Mouse (Mus musculus) neural tube, embryonic 12.5 days (tissue): ENCODE measurements around the gene Noa1. TPM values are rescaled to one million over a fixed set of nuclear protein-coding genes. Genes with fewer than 3 reads are reported as not detected.

Experiments used
- ATAC-seq: fragments of 200-750 bp; cut with Nextera tagmentation; 2 replicates; pipeline ENCODE4 v1.8.0; 2017; ENCODE audit warnings: low read depth, mild to moderate bottlenecking, moderate TSS enrichment, moderate library complexity; ENCODE audit not compliant: low FRiP score
- H3K27ac ChIP-seq: fragments of 300-500 bp; sonication (generic); 2 replicates; pipeline ENCODE4 v1.5.1; 2016
- H3K27me3 ChIP-seq: fragments of 300-500 bp; sonication (generic); replicated peaks from 2 replicates; pipeline ENCODE4 v1.6.1; 2016; ENCODE audit warnings: mild to moderate bottlenecking
- H3K36me3 ChIP-seq: fragments of 300-500 bp; sonication (generic); 2 replicates; pipeline ENCODE4 v1.6.1; 2016; ENCODE audit warnings: mild to moderate bottlenecking
- H3K4me1 ChIP-seq: fragments of 300-500 bp; sonication (generic); 2 replicates; pipeline ENCODE4 v1.6.1; 2016
- H3K4me2 ChIP-seq: fragments of 300-500 bp; sonication (generic); replicated peaks from 2 replicates; pipeline ENCODE4 v1.6.1; 2016; ENCODE audit warnings: mild to moderate bottlenecking
- H3K4me3 ChIP-seq: fragments of 300-500 bp; sonication (generic); 2 replicates; pipeline ENCODE4 v1.5.1; 2016
- H3K9ac ChIP-seq: fragments of 300-500 bp; sonication (generic); 2 replicates; pipeline ENCODE4 v1.6.1; 2016; ENCODE audit warnings: mild to moderate bottlenecking
- H3K9me3 ChIP-seq: fragments of 300-500 bp; sonication (generic); 2 replicates; pipeline ENCODE4 v1.6.1; 2016; ENCODE audit warnings: mild to moderate bottlenecking
- WGBS: fragments of 180-500 bp; shearing (Covaris S2); methylation state at CpG from one replicate; pipeline ENCODE4 v1.1.7; 2016; 5-methylcytosine and 5-hydroxymethylcytosine counted together
- polyA plus RNA-seq: library from polyadenylated mRNA; unstranded; fragments of >200 nt; fragmentation: Nextera tagmentation; extraction: Ambion mirVana; gene quantifications from 2 replicates; pipeline ENCODE4 v1.2.1, GENCODE M21; 2016

The Noa1 gene
- polyA plus RNA-seq, 1 experiment from 2014 or later, result 38.6 TPM

GRCm38 (mm10) chr5:77314986-77315385, 5.1 kb upstream of the Noa1 start:
- peaks cover 51% of the 10 kb centered on the region for H3K36me3 ChIP-seq
- peaks cover 9% of the 10 kb centered on the region for H3K4me1 ChIP-seq
- no peaks in the 10 kb centered on the region for H3K9me3 ChIP-seq
- H3K27me3 ChIP-seq, result no peaks in the 10 kb centered on the region
- H3K9ac ChIP-seq, result no peak overlapping the region
- no peak overlapping the region for H3K4me2 ChIP-seq
- no peak for ATAC-seq
- no peak overlapping the region for H3K27ac ChIP-seq
- WGBS, result 93% methylated on average over 6 of the region's 6 CpGs
- H3K4me3 ChIP-seq, result no peak overlapping the region

GRCm38 (mm10) chr5:77314206-77314605, 4.3 kb upstream of the Noa1 start:
- H3K36me3 ChIP-seq, result peaks cover 47% of the 10 kb centered on the region
- H3K4me1 ChIP-seq, result peaks cover 9% of the 10 kb centered on the region
- ATAC-seq, result no peak
- no peak overlapping the region for H3K27ac ChIP-seq
- H3K9ac ChIP-seq, result no peak overlapping the region
- H3K4me2 ChIP-seq, result no peak overlapping the region
- H3K4me3 ChIP-seq, result no peak overlapping the region
- 93% methylated on average over 4 of the region's 4 CpGs for WGBS
- no peaks in the 10 kb centered on the region for H3K27me3 ChIP-seq
- H3K9me3 ChIP-seq, result no peaks in the 10 kb centered on the region

DNA sequence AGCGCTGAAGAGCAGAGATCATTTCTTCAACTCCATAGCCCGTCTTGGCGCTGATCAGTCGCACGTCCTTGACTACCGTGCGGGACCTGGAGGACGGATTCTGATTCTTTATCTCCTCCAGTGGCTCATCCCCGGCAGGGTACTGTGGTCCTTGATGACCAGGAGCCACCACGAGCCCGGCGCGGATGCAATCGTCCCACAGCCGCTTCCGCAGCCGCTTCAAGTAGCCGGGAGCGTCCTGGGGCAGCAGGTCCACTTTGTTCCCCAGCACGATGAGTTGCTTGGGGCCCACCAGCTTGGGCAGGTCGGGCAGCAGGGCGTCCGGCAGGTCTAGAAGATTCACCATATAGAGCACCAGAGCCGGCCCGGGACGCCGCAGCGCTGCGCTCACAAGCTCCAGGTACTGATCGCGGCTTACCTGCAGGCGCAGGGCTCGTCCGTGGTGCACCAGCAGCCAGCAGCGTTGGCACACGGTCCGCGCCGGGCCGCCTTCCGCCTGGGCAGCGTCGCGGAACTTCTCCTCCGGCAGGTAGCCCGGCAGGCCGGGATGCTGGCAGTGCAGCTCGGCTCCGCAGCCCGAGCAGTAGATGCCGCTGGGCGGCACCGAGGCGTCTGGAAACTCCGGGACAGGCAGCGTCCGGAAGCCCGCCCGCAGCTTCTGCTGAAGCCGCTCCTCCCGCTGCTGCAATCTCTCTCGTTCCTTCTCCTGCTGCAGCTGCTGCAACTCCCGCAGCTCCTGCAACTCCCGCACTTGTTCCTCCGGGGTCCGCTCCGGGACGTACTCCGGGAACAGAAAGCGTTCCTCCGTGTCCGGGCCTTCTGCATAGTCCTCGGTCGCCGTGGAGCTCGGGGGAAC, 605 bp downstream of the Noa1 start:
- peak overlapping the region; percentile 98 for H3K4me2 ChIP-seq
- peaks cover 24% of the 10 kb centered on the region for H3K4me1 ChIP-seq
- no peaks in the 10 kb centered on the region for H3K9me3 ChIP-seq
- peak overlapping the region; percentile 85 for H3K9ac ChIP-seq
- WGBS, result under 1% methylated on average over 76 of the region's 76 CpGs
- H3K4me3 ChIP-seq, result peak overlapping the region; percentile 90
- peaks cover 31% of the 10 kb centered on the region for H3K36me3 ChIP-seq
- H3K27me3 ChIP-seq, result no peaks in the 10 kb centered on the region
- H3K27ac ChIP-seq, result no peak overlapping the region; the same call in 1 of the 2 replicates
- ATAC-seq, result peak; percentile 39

- peak overlapping the region; percentile 98 for H3K4me2 ChIP-seq
- peaks cover 26% of the 10 kb centered on the region for H3K36me3 ChIP-seq
- peaks cover 24% of the 10 kb centered on the region for H3K4me1 ChIP-seq
- 84% methylated on average over 5 of the region's 5 CpGs for WGBS
- no peaks in the 10 kb centered on the region for H3K9me3 ChIP-seq
- H3K4me3 ChIP-seq, result peak overlapping the region; percentile 90; the same call in 1 of the 2 replicates
- ATAC-seq, result no peak
- H3K9ac ChIP-seq, result peak overlapping the region; percentile 85; the same call in 1 of the 2 replicates
- no peak overlapping the region for H3K27ac ChIP-seq
- H3K27me3 ChIP-seq, result no peaks in the 10 kb centered on the region
These were observed 1.9 kb downstream of the Noa1 start for GRCm38 (mm10) chr5:77307821-77308553.

DNA sequence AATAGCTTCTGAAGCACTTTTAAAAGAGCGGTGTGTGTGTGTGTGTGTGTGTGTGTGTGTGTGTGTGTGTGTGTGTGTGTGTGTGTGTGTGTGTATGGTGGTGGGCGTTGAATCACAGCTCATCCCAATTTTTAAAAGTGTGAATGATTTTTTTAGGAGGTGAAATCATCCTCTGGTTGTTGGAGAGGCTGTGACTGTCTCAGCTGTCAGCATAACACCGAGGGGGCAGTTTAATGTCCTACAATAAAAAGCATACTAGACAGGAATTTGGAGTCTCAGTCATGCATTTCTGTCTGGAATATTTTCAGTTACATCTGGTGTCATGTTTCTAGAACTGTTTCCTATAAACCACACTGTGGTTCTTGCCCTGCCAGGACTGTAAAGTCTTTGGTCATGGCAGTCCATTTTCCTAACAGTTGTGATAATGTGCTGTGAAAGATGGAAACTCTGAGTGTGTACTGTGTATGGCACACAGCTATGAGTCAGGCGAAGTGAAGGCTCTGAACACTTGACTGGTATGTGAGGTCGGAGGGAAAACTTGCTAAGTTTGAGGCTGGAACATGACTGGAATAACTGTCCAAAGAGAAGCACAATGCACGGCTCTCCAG, 8.5 kb downstream of the Noa1 start:
- H3K27me3 ChIP-seq, result no peaks in the 10 kb centered on the region
- peaks cover 51% of the 10 kb centered on the region for H3K36me3 ChIP-seq
- no peak overlapping the region for H3K27ac ChIP-seq
- ATAC-seq, result no peak
- H3K4me2 ChIP-seq, result no peak overlapping the region
- 91% methylated on average over 6 of the region's 6 CpGs for WGBS
- no peaks in the 10 kb centered on the region for H3K9me3 ChIP-seq
- H3K4me1 ChIP-seq, result no peaks in the 10 kb centered on the region
- H3K9ac ChIP-seq, result no peak overlapping the region
- H3K4me3 ChIP-seq, result no peak overlapping the region

- H3K27ac ChIP-seq, result no peak overlapping the region
- H3K4me1 ChIP-seq, result no peaks in the 10 kb centered on the region
- H3K27me3 ChIP-seq, result no peaks in the 10 kb centered on the region
- peaks cover 53% of the 10 kb centered on the region for H3K36me3 ChIP-seq
- H3K4me3 ChIP-seq, result no peak overlapping the region
- WGBS, result 89% methylated on average over 2 of the region's 2 CpGs
- H3K4me2 ChIP-seq, result no peak overlapping the region
- no peaks in the 10 kb centered on the region for H3K9me3 ChIP-seq
- H3K9ac ChIP-seq, result no peak overlapping the region
- no peak for ATAC-seq
These were observed 10.4 kb downstream of the Noa1 start for GRCm38 (mm10) chr5:77299486-77299885.

GRCm38 (mm10) chr5:77292803-77293522, 16.9 kb downstream of the Noa1 start:
- no peak overlapping the region for H3K4me3 ChIP-seq
- H3K27me3 ChIP-seq, result no peaks in the 10 kb centered on the region
- ATAC-seq, result no peak
- H3K9ac ChIP-seq, result no peak overlapping the region
- 92% methylated on average over 7 of the region's 7 CpGs for WGBS
- H3K36me3 ChIP-seq, result peaks cover 81% of the 10 kb centered on the region
- no peak overlapping the region for H3K4me2 ChIP-seq
- no peaks in the 10 kb centered on the region for H3K9me3 ChIP-seq
- no peaks in the 10 kb centered on the region for H3K4me1 ChIP-seq
- no peak overlapping the region for H3K27ac ChIP-seq

DNA sequence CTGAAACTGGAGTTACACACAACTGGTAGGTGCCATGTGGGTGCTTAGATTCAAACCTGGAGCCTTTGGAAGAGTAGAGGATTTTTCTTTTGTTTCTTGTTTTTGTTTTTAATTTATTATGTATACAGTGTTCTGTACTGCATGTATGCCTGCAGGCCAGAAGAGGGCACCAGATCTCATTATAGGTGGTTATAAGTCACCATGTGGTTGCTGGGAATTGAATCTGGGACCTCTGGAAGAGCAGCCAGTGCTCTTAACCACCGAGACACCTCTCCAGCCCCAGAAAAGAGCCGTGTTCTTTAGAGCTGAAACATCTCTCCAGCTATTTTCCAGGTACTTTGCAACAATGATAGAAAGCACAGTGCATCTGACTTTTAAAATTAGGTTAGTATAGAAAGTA, 19.3 kb downstream of the Noa1 start:
- Histone ChIP-seq H3K9ac (no peak overlapping the region), H3K27me3 (no peaks in the 10 kb centered on the region), H3K36me3 (peaks cover 74% of the 10 kb centered on the region), H3K9me3 (no peaks in the 10 kb centered on the region), H3K4me2 (no peak overlapping the region), H3K27ac (no peak overlapping the region), H3K4me3 (no peak overlapping the region), H3K4me1 (no peaks in the 10 kb centered on the region)
- no peak for ATAC-seq
- 93% methylated on average over 2 of the region's 2 CpGs for WGBS

- 91% methylated on average over 8 of the region's 8 CpGs for WGBS
- no peaks in the 10 kb centered on the region for H3K9me3 ChIP-seq
- no peak for ATAC-seq
- no peak overlapping the region for H3K27ac ChIP-seq
- H3K9ac ChIP-seq, result no peak overlapping the region
- peaks cover 65% of the 10 kb centered on the region for H3K36me3 ChIP-seq
- no peaks in the 10 kb centered on the region for H3K27me3 ChIP-seq
- no peak overlapping the region for H3K4me2 ChIP-seq
- no peaks in the 10 kb centered on the region for H3K4me1 ChIP-seq
- no peak overlapping the region for H3K4me3 ChIP-seq
These were observed 20.2 kb downstream of the Noa1 start for GRCm38 (mm10) chr5:77289686-77290085.

DNA sequence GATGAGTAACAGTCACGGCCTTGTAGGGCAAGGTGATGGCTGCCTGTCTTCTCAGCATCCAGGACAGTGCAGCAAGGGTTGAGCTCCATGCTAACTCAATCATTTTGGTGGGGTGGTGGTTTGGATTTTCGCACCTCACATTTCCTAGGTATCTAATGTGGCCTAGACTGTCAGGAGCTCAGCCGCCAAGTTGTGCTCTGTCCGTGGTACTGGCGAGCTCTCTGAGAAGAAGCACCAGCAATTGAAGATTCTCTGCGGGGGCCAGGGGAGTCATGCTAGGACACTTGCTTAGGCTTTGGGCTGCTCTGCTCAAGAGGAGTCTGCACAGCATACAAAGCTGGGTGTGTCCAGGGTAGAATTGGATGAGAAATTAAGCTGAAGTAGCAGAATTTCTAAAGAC, 22.0 kb downstream of the Noa1 start:
- peaks cover 60% of the 10 kb centered on the region for H3K36me3 ChIP-seq
- 82% methylated on average over 6 of the region's 6 CpGs for WGBS

DNA sequence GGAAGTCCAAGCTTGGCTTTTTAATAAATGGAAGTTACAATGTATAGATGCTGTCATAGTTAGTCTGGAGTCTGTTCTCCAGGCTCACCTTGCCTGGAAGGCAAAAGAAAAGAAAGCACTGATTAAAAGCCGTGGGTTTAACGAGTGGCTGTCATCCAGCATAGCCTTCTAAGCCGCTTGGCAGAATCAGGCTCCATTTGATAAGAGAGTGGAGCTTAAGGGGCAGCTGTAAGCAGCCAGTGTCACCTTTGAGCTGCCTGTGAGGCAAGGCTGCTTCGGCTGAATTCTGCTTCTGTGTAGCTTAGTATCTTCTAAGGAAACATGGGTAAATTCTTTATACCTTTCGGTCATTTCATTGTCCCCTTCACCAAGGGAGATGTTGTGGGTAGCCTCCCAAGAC, 23.0 kb downstream of the Noa1 start:
- Histone ChIP-seq H3K27ac (no peak overlapping the region), H3K27me3 (no peaks in the 10 kb centered on the region), H3K4me3 (no peak overlapping the region), H3K9ac (no peak overlapping the region), H3K4me2 (no peak overlapping the region), H3K4me1 (no peaks in the 10 kb centered on the region), H3K9me3 (no peaks in the 10 kb centered on the region), H3K36me3 (peaks cover 61% of the 10 kb centered on the region)
- no peak for ATAC-seq
- 93% methylated on average over 5 of the region's 5 CpGs for WGBS

More for the DNA sequence above, 22.0 kb downstream of the Noa1 start:
- H3K27me3 ChIP-seq, result no peaks in the 10 kb centered on the region
- no peak overlapping the region for H3K27ac ChIP-seq
- no peak overlapping the region for H3K4me3 ChIP-seq
- ATAC-seq, result no peak
- no peak overlapping the region for H3K4me2 ChIP-seq
- no peak overlapping the region for H3K9ac ChIP-seq
- no peaks in the 10 kb centered on the region for H3K4me1 ChIP-seq
- no peaks in the 10 kb centered on the region for H3K9me3 ChIP-seq

- 84% methylated on average over 7 of the region's 7 CpGs for WGBS
- no peak overlapping the region for H3K4me2 ChIP-seq
- ATAC-seq, result no peak
These were observed 24.2 kb downstream of the Noa1 start for GRCm38 (mm10) chr5:77285685-77286084.

More at GRCm38 (mm10) chr5:77285685-77286084, 24.2 kb downstream of the Noa1 start:
- Histone ChIP-seq H3K36me3 (peaks cover 64% of the 10 kb centered on the region), H3K4me3 (no peak overlapping the region), H3K9me3 (no peaks in the 10 kb centered on the region), H3K27ac (no peak overlapping the region), H3K9ac (no peak overlapping the region), H3K4me1 (no peaks in the 10 kb centered on the region), H3K27me3 (no peaks in the 10 kb centered on the region)
